Mouse (Mus musculus): Measurements from ENCODE around the gene Ajuba. TPM values are rescaled to one million over a fixed set of nuclear protein-coding genes. Genes with fewer than 3 reads are reported as not detected.
A peak's percentile ranks its signal among the peaks of the same experiment; 100 is the strongest.

The Ajuba gene
- total and polyA plus RNA-seq, 3 experiments = 0.08 TPM; not detected in 1

DNA sequence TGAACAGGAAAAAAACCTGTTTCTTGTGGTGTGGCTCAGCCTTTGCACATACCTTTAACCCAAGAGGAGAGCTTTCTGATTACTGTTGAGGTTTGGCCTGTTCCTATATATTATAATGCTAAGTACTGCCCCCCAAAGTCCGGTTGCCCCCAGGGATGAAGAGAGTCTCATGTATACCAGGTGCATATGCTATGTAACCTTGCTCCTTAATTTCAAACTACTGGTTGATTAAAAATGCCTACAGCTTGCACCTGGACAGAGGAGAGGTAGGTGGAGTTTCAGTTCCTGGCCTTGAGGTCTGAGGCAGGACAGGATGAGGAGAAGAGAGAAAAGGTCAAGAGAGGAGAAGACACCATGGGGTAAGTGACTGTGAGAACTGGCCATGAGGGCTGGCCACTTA lies 43.8 kb upstream of the Ajuba start, which contains the start of gene Psmb11:
Gene Psmb11, plus strand, starts transcription at position 301 of the 400 bp plus-strand sequence.
- H3K27me3 ChIP-seq (ENCODE audit: control insufficient read depth in 1 of 2, insufficient read depth in 2 of 2, low read length in 2 of 2) = no peaks in the 10 kb centered on the region
- H3K79me2 ChIP-seq (ENCODE audit: control insufficient read depth, insufficient read depth, low read length, poor library complexity) = peaks cover 14% of the 10 kb centered on the region
- no peak within 1 kb of the TSS for H3K27ac ChIP-seq (ENCODE audit: control insufficient read depth, low read depth, low read length)
- H3K4me3 ChIP-seq (ENCODE audit: control insufficient read depth in 1 of 2, insufficient read depth in 1 of 2, low read depth in 2 of 2, low read length in 2 of 2) = no peak within 1 kb of the TSS
- H3K9ac ChIP-seq (ENCODE audit: control insufficient read depth, low read depth, low read length, poor library complexity, severe bottlenecking) = no peak within 1 kb of the TSS
- TF ChIP-seq HCFC1 (IDR thresholded peaks at IDR 0.05; ENCODE audit: low read depth, low read length) (no peak), UBTF (IDR thresholded peaks at IDR 0.05; ENCODE audit: borderline replicate concordance, insufficient read depth, low read depth, low read length) (no peak), MYC (IDR thresholded peaks at IDR 0.05; ENCODE audit: low read depth, low read length) (no peak), MAZ (IDR thresholded peaks at IDR 0.05; ENCODE audit: low read depth, low read length) (no peak), JUND (IDR thresholded peaks at IDR 0.05; ENCODE audit: low read depth, low read length) (no peak), POLR2AphosphoS2 (IDR thresholded peaks at IDR 0.05; ENCODE audit: low read length) (no peak), SMC3 (IDR thresholded peaks at IDR 0.05; ENCODE audit: low read depth, low read length) (no peak), MEF2A (IDR thresholded peaks at IDR 0.05; ENCODE audit: extremely low read depth, insufficient replicate concordance, low read depth, low read length, poor library complexity, severe bottlenecking) (no peak), ZKSCAN1 (IDR thresholded peaks at IDR 0.05; ENCODE audit: low read depth, low read length) (no peak), MAFK (IDR thresholded peaks at IDR 0.05; ENCODE audit: borderline replicate concordance, low read depth, low read length) (no peak), EP300 (IDR thresholded peaks at IDR 0.05; ENCODE audit: low read depth in 1 of 2, low read length in 2 of 2) (no peak), ZMIZ1 (IDR thresholded peaks at IDR 0.05; ENCODE audit: low read depth, low read length) (no peak), TCF12 (IDR thresholded peaks at IDR 0.05; ENCODE audit: low read depth, low read length) (no peak), RCOR1 (IDR thresholded peaks at IDR 0.05; ENCODE audit: low read depth, low read length) (no peak)
- peaks cover 2 to 13% of the 10 kb centered on the region in 2 experiments; a peak in 3 of 4 replicates for H3K4me1 ChIP-seq (ENCODE audit: control insufficient read depth in 1 of 2, insufficient read depth in 2 of 2, low read length in 2 of 2)
- no peaks in the 10 kb centered on the region for H3K9me3 ChIP-seq (replicated peaks; ENCODE audit: insufficient read depth, low read length)
- no peak for DNase-seq (ENCODE audit: low read depth, low spot score)
- H3K36me3 ChIP-seq (ENCODE audit: control insufficient read depth in 1 of 2, insufficient read depth in 2 of 2, low read length in 2 of 2) = peaks cover 0 to 9% of the 10 kb centered on the region in 2 experiments; a peak in 2 of 4 replicates

DNA sequence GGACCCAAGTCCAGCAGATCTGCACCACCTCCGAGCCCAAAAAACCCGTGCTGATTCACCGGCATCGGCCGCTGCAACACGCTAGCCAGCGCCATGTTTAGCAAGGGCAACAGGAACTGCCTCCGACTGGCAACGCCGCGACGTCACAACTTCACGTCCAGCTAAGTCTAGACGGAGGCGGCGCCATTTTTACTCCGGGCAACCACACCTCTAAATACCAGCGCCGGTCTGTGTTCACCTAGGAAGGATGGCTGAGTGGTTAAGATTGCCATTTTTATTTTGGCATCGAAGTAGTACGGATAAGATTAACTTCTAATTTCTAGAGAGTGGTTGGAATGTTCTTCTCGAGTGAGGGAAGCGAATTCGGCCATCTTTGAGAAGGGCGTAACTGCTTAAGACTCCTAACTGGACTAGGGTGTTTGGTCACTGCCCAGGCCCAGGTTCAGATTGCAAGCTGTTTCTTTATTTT lies 40.6 kb upstream of the Ajuba start, which contains the start of gene Psmb5:
Gene Psmb5, minus strand, starts transcription at position 126 of the 469 bp plus-strand sequence.
- Histone ChIP-seq H3K36me3 (ENCODE audit: control insufficient read depth in 1 of 2, insufficient read depth in 2 of 2, low read length in 2 of 2) (peaks cover 0 to 8% of the 10 kb centered on the region in 2 experiments; a peak in 2 of 4 replicates), H3K4me3 (ENCODE audit: control insufficient read depth in 1 of 2, insufficient read depth in 1 of 2, low read depth in 2 of 2, low read length in 2 of 2) (peak within 1 kb of the TSS; percentile 80 to 82)
- peak; percentile 95 for DNase-seq (ENCODE audit: low read depth, low spot score)
- no peak for TF ChIP-seq E2F4 (IDR thresholded peaks at IDR 0.05; ENCODE audit: borderline replicate concordance, low read depth, low read length)
- TF ChIP-seq NELFE (IDR thresholded peaks at IDR 0.05; ENCODE audit: low read depth, low read length) = peak; percentile 68
- no peak for TF ChIP-seq CTCF (IDR thresholded peaks at IDR 0.05 in 2 of 3, conservative IDR thresholded peaks at IDR 0.05 in 1 of 3; ENCODE audit: control insufficient read depth in 1 of 3, insufficient read depth in 1 of 3, low read depth in 2 of 3, low read length in 3 of 3, poor library complexity in 1 of 3, severe bottlenecking in 1 of 3)
- no peak for TF ChIP-seq CHD1 (IDR thresholded peaks at IDR 0.05; ENCODE audit: low read depth, low read length)
- TF ChIP-seq BHLHE40 (IDR thresholded peaks at IDR 0.05; ENCODE audit: borderline replicate concordance, low read depth, low read length) = no peak
- TF ChIP-seq NRF1 (IDR thresholded peaks at IDR 0.05; ENCODE audit: insufficient read depth, low read depth, low read length, poor library complexity, severe bottlenecking) = peak; percentile 65
- TF ChIP-seq HCFC1 (IDR thresholded peaks at IDR 0.05; ENCODE audit: low read depth, low read length) = peak; percentile 92
- peak; percentile 33; the same call in 1 of the 2 replicates for TF ChIP-seq TCF12 (IDR thresholded peaks at IDR 0.05; ENCODE audit: low read depth, low read length)
- peak; percentile 91 for TF ChIP-seq KAT2A (conservative IDR thresholded peaks at IDR 0.05; ENCODE audit: low read depth, low read length)
- TF ChIP-seq MYB (IDR thresholded peaks at IDR 0.05; ENCODE audit: low read depth, low read length) = no peak
- TF ChIP-seq MAX (IDR thresholded peaks at IDR 0.05; ENCODE audit: low read length) = no peak
- TF ChIP-seq ZKSCAN1 (IDR thresholded peaks at IDR 0.05; ENCODE audit: low read depth, low read length) = no peak
- TF ChIP-seq ZMIZ1 (IDR thresholded peaks at IDR 0.05; ENCODE audit: low read depth, low read length) = no peak
- TF ChIP-seq RAD21 (IDR thresholded peaks at IDR 0.05; ENCODE audit: low read depth, low read length) = no peak
- TF ChIP-seq SIN3A (IDR thresholded peaks at IDR 0.05; ENCODE audit: low read length) = peak; percentile 69; the same call in 1 of the 2 replicates
- TF ChIP-seq POLR2AphosphoS2 (IDR thresholded peaks at IDR 0.05; ENCODE audit: low read length) = no peak
- TF ChIP-seq MEF2A (IDR thresholded peaks at IDR 0.05; ENCODE audit: extremely low read depth, insufficient replicate concordance, low read depth, low read length, poor library complexity, severe bottlenecking) = no peak
- no peak for TF ChIP-seq ETS1 (IDR thresholded peaks at IDR 0.05; ENCODE audit: low read depth, low read length)
- TF ChIP-seq TBP (IDR thresholded peaks at IDR 0.05; ENCODE audit: low read depth, low read length) = peak; percentile 70
- peak in 1 of 2 experiments; percentile 77; a peak in 3 of 4 replicates for TF ChIP-seq POLR2A (IDR thresholded peaks at IDR 0.05; ENCODE audit: control insufficient read depth in 1 of 2, insufficient read depth in 1 of 2, low read depth in 1 of 2, low read length in 2 of 2, poor library complexity in 1 of 2)
- TF ChIP-seq ZC3H11A (IDR thresholded peaks at IDR 0.05; ENCODE audit: low read depth, low read length) = no peak
- peak; percentile 89 for TF ChIP-seq RCOR1 (IDR thresholded peaks at IDR 0.05; ENCODE audit: low read depth, low read length)
- no peak for TF ChIP-seq SMC3 (IDR thresholded peaks at IDR 0.05; ENCODE audit: low read depth, low read length)

More for the DNA sequence above, 40.6 kb upstream of the Ajuba start, which contains the start of gene Psmb5:
- Histone ChIP-seq H3K27me3 (ENCODE audit: control insufficient read depth in 1 of 2, insufficient read depth in 2 of 2, low read length in 2 of 2) (no peaks in the 10 kb centered on the region), H3K79me2 (ENCODE audit: control insufficient read depth, insufficient read depth, low read length, poor library complexity) (peaks cover 15% of the 10 kb centered on the region), H3K9ac (ENCODE audit: control insufficient read depth, low read depth, low read length, poor library complexity, severe bottlenecking) (peak within 1 kb of the TSS; percentile 83), H3K4me1 (ENCODE audit: control insufficient read depth in 1 of 2, insufficient read depth in 2 of 2, low read length in 2 of 2) (peaks cover 0 to 6% of the 10 kb centered on the region in 2 experiments; a peak in 3 of 4 replicates), H3K27ac (ENCODE audit: control insufficient read depth, low read depth, low read length) (peak within 1 kb of the TSS; percentile 81), H3K9me3 (replicated peaks; ENCODE audit: insufficient read depth, low read length) (no peaks in the 10 kb centered on the region)
